ENCODE assay signal across 22 mouse cellular contexts in genomic region chr9:15522348-15522747, GRCm38 (mm10). TPM values are rescaled to one million over a fixed set of nuclear protein-coding genes. Genes with fewer than 3 reads are reported as not detected.
DNase-seq lines count a peak whose midpoint lies in the region; ATAC-seq and TF ChIP-seq lines count a peak whose summit lies in the region.
"Had no signal": no experiment of that assay in that cellular context is flagged by ENCODE, and none has a peak within 500 bp of the region (broad histone marks: within the 10 kb centered on the region; RNA-seq: fewer than 3 reads in every experiment).

No protein-coding gene starts in this region.

- H3K27me3 ChIP-seq in liver, adult 2 months (ENCODE audit: control insufficient read depth, insufficient read depth, low read length), result no peaks in the 10 kb centered on the region
- H3K27me3 ChIP-seq in liver, postnatal 0 days (ENCODE audit: insufficient read depth, low read length), result no peaks in the 10 kb centered on the region
- H3K27me3 ChIP-seq: forebrain, embryonic 13.5 days; heart, embryonic 13.5 days; limb, embryonic 13.5 days; neural tube, embryonic 15.5 days had no signal

- TF ChIP-seq EP300 in liver, postnatal 0 days (IDR thresholded peaks at IDR 0.05; ENCODE audit: low read depth), result no peak

- H3K79me2 ChIP-seq in liver, adult 2 months (ENCODE audit: control insufficient read depth, insufficient read depth, low read length), result peaks cover 15% of the 10 kb centered on the region; the same call in 1 of the 2 replicates

- TF ChIP-seq POLR2A in liver, adult 2 months (IDR thresholded peaks at IDR 0.05; ENCODE audit: extremely low read depth, insufficient read depth, low read length), result no peak

- H3K9ac ChIP-seq in liver, adult 2 months (ENCODE audit: low read depth, low read length), result no peak overlapping the region
- H3K9ac ChIP-seq in liver, postnatal 0 days (replicated peaks), result no peak overlapping the region
- H3K9ac ChIP-seq: forebrain, embryonic 13.5 days; heart, embryonic 13.5 days; limb, embryonic 13.5 days; liver, embryonic 14.5 days; neural tube, embryonic 15.5 days had no signal

- DNase-seq in adrenal gland, adult (ENCODE audit: inconsistent age in 2 of 2, low spot score in 1 of 2), result peak; percentile 51 to 80
- DNase-seq in adrenal gland, postnatal 4 days (ENCODE audit: low spot score in 2 of 2), result no peak
- DNase-seq in liver, adult 2 months (ENCODE audit: extremely low read depth, low read depth, low spot score), result peak; percentile 91
- DNase-seq in liver, postnatal 0 days, result no peak
- peak; percentile 22 for DNase-seq in CD4-positive, CD25-positive, alpha-beta regulatory T cell, adult 2 months (ENCODE audit: low read depth, low spot score)
- DNase-seq in gonadal fat pad, adult 2 months (ENCODE audit: low read depth), result peak; percentile 98
- no peak for DNase-seq in cerebellum, postnatal 4 days (ENCODE audit: low spot score in 2 of 2)
- DNase-seq in retina, postnatal 1 day, result no peak
- DNase-seq: cerebellum, adult 2 months; gastrocnemius, postnatal 14 days; kidney, adult 11 months; midbrain, embryonic 14.5 days; right cerebral cortex, adult 18-20 months; thymus, postnatal 36 days had no signal

- no peaks in the 10 kb centered on the region for H3K36me3 ChIP-seq in liver, adult 2 months (ENCODE audit: control insufficient read depth, insufficient read depth, low read length)
- 0 out of 2 replicates have a peak, but pooled peaks cover 2% of the 10 kb centered on the region for H3K36me3 ChIP-seq in liver, postnatal 0 days (replicated peaks; ENCODE audit: insufficient read depth, low read length)
- H3K36me3 ChIP-seq: heart, embryonic 13.5 days; limb, embryonic 13.5 days; neural tube, embryonic 15.5 days had no signal

- no peak overlapping the region for H3K27ac ChIP-seq in liver, adult 2 months (replicated peaks; ENCODE audit: insufficient read depth, low read depth, low read length)
- H3K27ac ChIP-seq in liver, postnatal 0 days (ENCODE audit: low read depth), result no peak overlapping the region
- H3K27ac ChIP-seq: forebrain, embryonic 13.5 days; heart, embryonic 13.5 days; limb, embryonic 13.5 days; liver, embryonic 14.5 days; neural tube, embryonic 15.5 days had no signal

- peaks cover 27% of the 10 kb centered on the region for H3K4me1 ChIP-seq in liver, adult 2 months (ENCODE audit: control insufficient read depth, insufficient read depth, low read length)
- H3K4me1 ChIP-seq in liver, postnatal 0 days (ENCODE audit: insufficient read depth), result no peaks in the 10 kb centered on the region
- H3K4me1 ChIP-seq: forebrain, embryonic 13.5 days had no signal

- no peak overlapping the region for H3K4me2 ChIP-seq in liver, postnatal 0 days (ENCODE audit: low read depth, low read length)
- H3K4me2 ChIP-seq: forebrain, embryonic 13.5 days; heart, embryonic 13.5 days; limb, embryonic 13.5 days; neural tube, embryonic 15.5 days had no signal

- no peak for ATAC-seq in liver, postnatal 0 days
- ATAC-seq: forebrain, embryonic 13.5 days; hindbrain, embryonic 16.5 days; lung, postnatal 0 days had no signal

- H3K4me3 ChIP-seq in liver, adult 2 months (ENCODE audit: insufficient read depth, low read depth, low read length), result no peak overlapping the region
- no peak overlapping the region for H3K4me3 ChIP-seq in liver, postnatal 0 days (ENCODE audit: low read depth, low read length)
- H3K4me3 ChIP-seq: forebrain, embryonic 13.5 days; heart, embryonic 13.5 days; limb, embryonic 13.5 days; myocyte; neural tube, embryonic 15.5 days had no signal

- no peak for TF ChIP-seq CTCF in liver, adult 2 months (IDR thresholded peaks at IDR 0.05; ENCODE audit: low read depth, low read length)
- TF ChIP-seq CTCF in liver, postnatal 0 days (IDR thresholded peaks at IDR 0.05; ENCODE audit: low read depth), result no peak

- 26% methylated on average over 10 of the region's 10 CpGs for WGBS in liver, adult 2 months
- 87% methylated on average over 10 of the region's 10 CpGs for WGBS in liver, postnatal 0 days (ENCODE audit: insufficient replicate concordance)

- H3K9me3 ChIP-seq in liver, postnatal 0 days (ENCODE audit: low read length), result no peaks in the 10 kb centered on the region
- H3K9me3 ChIP-seq: forebrain, embryonic 13.5 days; heart, embryonic 13.5 days; limb, embryonic 13.5 days; neural tube, embryonic 15.5 days had no signal

RNA-seq across cellular contexts. Expression of gene Smco4, which starts 29.1 kb away (rescaled TPM):
- 10 to 100 TPM; 28.9 to 34.1 TPM for total RNA-seq in adrenal gland, postnatal 4 days (2021)
- 7.9 and 8.9 TPM in 2 replicates for total RNA-seq in liver, adult 2 months (2014; rRNA removed)
- 5.7 and 5.9 TPM in 2 replicates for polyA plus RNA-seq in liver, adult 2 months (2012; rRNA removed)
- 0.96 and 1.3 TPM in 2 replicates for polyA plus RNA-seq in liver, postnatal 0 days (2015; fragmentation: Nextera tagmentation; extraction: Ambion mirVana)
- polyA plus RNA-seq in gonadal fat pad, adult 2 months (2012; rRNA removed), result 21.3 and 32.3 TPM in 2 replicates

Comparison
In these comparisons a context has a peak if more than half of its experiments do, and no peak if none do; other contexts are left out.
1. DNase-seq: peak in adrenal gland, adult (2 of 2), liver, adult 2 months (single experiment), CD4-positive, CD25-positive, alpha-beta regulatory T cell, adult 2 months (single experiment) and gonadal fat pad, adult 2 months (single experiment); none in adrenal gland, postnatal 4 days (0 of 2), liver, postnatal 0 days (single experiment), cerebellum, postnatal 4 days (0 of 2) and retina, postnatal 1 day (single experiment).